Mouse (Mus musculus): ENCODE measurements around the gene Mageb16. TPM values are rescaled to one million over a fixed set of nuclear protein-coding genes. Genes with fewer than 3 reads are reported as not detected.

The Mageb16 gene
- not detected in 2 replicates for polyA plus RNA-seq (2012; rRNA removed)

- no peak for DNase-seq (ENCODE audit: low read depth)
Observed at GRCm38 (mm10) chrX:79671411-79671810, at the start of gene Mageb16. Gene Mageb16, minus strand, starts transcription at chrX:79671435.

GRCm38 (mm10) chrX:79651091-79651490 lies 20.1 kb downstream of the Mageb16 start:
- no peak for DNase-seq (ENCODE audit: low read depth)

DNA sequence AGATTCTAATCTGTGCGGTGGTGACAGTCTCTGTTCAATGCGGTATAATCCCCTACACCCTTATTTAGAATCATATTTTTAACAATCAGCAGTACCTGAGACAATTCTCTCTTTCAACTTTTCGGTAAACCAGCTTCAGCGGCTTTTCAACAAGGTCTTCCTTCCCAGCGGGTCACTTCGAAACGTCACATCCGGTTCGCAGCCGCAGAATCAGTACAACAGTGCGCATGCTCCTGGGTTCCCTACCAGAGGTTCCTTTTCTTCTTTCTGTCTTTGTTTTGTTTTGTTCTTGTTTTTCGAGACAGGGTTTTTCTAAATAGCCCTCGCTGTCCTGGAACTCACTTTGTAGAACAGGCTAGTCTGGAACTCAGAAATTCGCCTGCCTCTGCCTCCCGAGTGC lies 35.8 kb downstream of the Mageb16 start:
- no peak for DNase-seq (ENCODE audit: low read depth)

- DNase-seq (ENCODE audit: low read depth) = no peak
Observed at GRCm38 (mm10) chrX:79606462-79606861, 64.8 kb downstream of the Mageb16 start.

Other genes with a start within 250 kb of the Mageb16 start
- gene Gm7173, start 154.2 kb downstream of the Mageb16 start, polyA plus RNA-seq (2012; rRNA removed) = 0.03 and 0.05 TPM in 2 replicates

Measured in gonadal fat pad, adult 2 months (tissue).